Mouse (Mus musculus): ENCODE measurements at regions not wholly inside any gene's neighbourhood (a gene's known extent, or its start where the extent isn't known, plus 50 kb on each side); places are given as distances from the start of the nearest gene placed in this dataset.

DNA sequence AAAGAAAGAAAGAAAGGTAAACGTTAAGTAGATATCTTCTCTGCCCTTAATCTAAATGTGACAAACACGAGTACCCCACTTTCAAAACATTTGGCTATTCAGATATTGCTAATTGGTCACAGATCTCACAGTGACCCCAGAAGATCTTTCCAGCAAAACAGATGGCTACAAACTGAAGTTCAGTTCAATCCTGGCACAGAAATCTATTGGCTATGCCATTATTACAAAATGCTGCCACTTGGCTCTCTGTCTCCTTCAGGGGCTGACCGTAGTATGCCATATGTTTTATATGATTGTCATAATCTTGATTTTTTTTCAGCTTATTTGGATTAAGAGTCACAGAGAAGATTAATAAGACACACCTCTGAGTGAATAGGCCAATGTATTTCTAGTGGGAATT, 873.2 kb downstream of the Slc22a22 start:
- H3K4me1 ChIP-seq (ENCODE audit: control insufficient read depth in 2 of 2, insufficient read depth in 2 of 2, low read length in 2 of 2), result no peaks in the 10 kb centered on the region
- no peak overlapping the region for H3K27ac ChIP-seq (replicated peaks in 1 of 2; ENCODE audit: control insufficient read depth in 1 of 2, insufficient read depth in 1 of 2, low read depth in 2 of 2, low read length in 2 of 2)
- H3K9me3 ChIP-seq (ENCODE audit: control insufficient read depth, low read length), result no peaks in the 10 kb centered on the region
- no peaks in the 10 kb centered on the region for H3K27me3 ChIP-seq (ENCODE audit: control insufficient read depth, insufficient read depth, low read length)
- H3K36me3 ChIP-seq (ENCODE audit: control insufficient read depth, insufficient read depth, low read length), result no peaks in the 10 kb centered on the region
- H3K4me2 ChIP-seq (ENCODE audit: low read length), result no peak overlapping the region
- ATAC-seq (ENCODE audit: insufficient number of reproducible peaks, insufficient read depth, low FRiP score, low read depth), result no peak
- H3K4me3 ChIP-seq (ENCODE audit: control insufficient read depth in 1 of 2, insufficient read depth in 1 of 2, low read depth in 1 of 2, low read length in 2 of 2), result no peak overlapping the region
- WGBS, result 79% methylated on average over 3 of the region's 3 CpGs
- no peak overlapping the region for H3K9ac ChIP-seq (ENCODE audit: low read length)

DNA sequence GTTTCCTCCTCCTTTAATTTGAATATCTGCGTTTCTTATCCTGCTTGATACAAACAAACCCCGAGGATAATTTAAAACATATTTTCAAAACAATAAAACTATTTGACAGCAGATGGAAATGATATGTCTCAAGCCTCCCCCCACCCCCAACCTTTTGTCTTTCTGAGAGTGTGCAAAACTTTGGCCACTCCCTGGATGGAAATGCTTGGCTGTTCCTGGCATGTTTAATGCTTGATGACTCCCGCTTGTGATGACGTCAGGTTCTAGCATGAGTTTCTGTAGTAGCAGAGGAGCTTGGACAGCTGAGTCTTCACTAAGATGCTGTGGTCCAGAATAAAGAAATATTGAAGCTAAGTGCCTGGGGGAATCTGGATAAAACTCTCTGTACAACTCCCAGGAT, 884.8 kb downstream of the Slc22a22 start:
- Histone ChIP-seq H3K9ac (ENCODE audit: low read length) (no peak overlapping the region), H3K27me3 (ENCODE audit: control insufficient read depth, insufficient read depth, low read length) (no peaks in the 10 kb centered on the region), H3K4me2 (ENCODE audit: low read length) (no peak overlapping the region), H3K4me3 (ENCODE audit: control insufficient read depth in 1 of 2, insufficient read depth in 1 of 2, low read depth in 1 of 2, low read length in 2 of 2) (no peak overlapping the region), H3K27ac (replicated peaks in 1 of 2; ENCODE audit: control insufficient read depth in 1 of 2, insufficient read depth in 1 of 2, low read depth in 2 of 2, low read length in 2 of 2) (no peak overlapping the region), H3K36me3 (ENCODE audit: control insufficient read depth, insufficient read depth, low read length) (no peaks in the 10 kb centered on the region), H3K9me3 (ENCODE audit: control insufficient read depth, low read length) (no peaks in the 10 kb centered on the region), H3K4me1 (ENCODE audit: control insufficient read depth in 2 of 2, insufficient read depth in 2 of 2, low read length in 2 of 2) (no peaks in the 10 kb centered on the region)
- no peak for ATAC-seq (ENCODE audit: insufficient number of reproducible peaks, insufficient read depth, low FRiP score, low read depth)
- WGBS, result 85% methylated on average over 4 of the region's 4 CpGs

DNA sequence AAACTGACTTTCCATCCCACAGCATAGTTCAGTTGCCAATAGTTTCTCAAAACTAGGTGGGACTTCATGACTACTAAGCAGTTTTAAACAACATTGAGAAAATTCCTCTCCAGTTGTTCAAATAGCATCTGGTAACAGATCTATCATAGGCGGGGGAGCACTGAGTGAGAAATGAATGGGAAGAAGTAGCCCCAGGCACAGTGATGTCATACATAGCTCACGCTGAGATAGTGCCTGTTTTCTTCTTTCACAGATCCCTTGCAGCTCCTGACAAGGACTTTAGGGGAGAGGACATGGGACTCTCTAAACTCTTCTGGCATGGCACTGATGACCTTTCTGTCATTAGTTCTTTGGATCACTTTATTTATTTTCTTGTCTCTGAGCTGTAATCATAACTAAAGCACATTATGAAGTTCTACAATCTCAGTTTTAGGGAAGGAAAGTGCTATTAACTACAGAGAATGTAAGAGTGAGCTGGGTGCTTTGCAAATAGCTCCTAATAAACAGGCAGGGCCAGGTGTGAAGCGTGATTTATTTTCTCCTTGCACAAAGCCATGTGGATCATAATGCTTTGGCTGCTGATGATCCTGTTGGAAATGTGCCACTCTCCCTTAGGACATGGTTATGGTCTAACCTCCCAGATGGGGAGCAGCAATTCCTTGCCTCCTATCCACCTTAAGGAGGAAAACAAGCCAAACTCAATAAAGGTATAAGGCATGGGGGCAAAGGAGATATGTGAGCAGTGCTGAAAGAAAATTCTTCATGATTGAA, 896.5 kb downstream of the Slc22a22 start:
- Histone ChIP-seq H3K9ac (ENCODE audit: low read length) (no peak overlapping the region), H3K27ac (replicated peaks in 1 of 2; ENCODE audit: control insufficient read depth in 1 of 2, insufficient read depth in 1 of 2, low read depth in 2 of 2, low read length in 2 of 2) (no peak overlapping the region), H3K4me2 (ENCODE audit: low read length) (no peak overlapping the region), H3K36me3 (ENCODE audit: control insufficient read depth, insufficient read depth, low read length) (no peaks in the 10 kb centered on the region), H3K4me1 (ENCODE audit: control insufficient read depth in 2 of 2, insufficient read depth in 2 of 2, low read length in 2 of 2) (no peaks in the 10 kb centered on the region), H3K9me3 (ENCODE audit: control insufficient read depth, low read length) (no peaks in the 10 kb centered on the region), H3K27me3 (ENCODE audit: control insufficient read depth, insufficient read depth, low read length) (no peaks in the 10 kb centered on the region), H3K4me3 (ENCODE audit: control insufficient read depth in 1 of 2, insufficient read depth in 1 of 2, low read depth in 1 of 2, low read length in 2 of 2) (no peak overlapping the region)
- no peak for ATAC-seq (ENCODE audit: insufficient number of reproducible peaks, insufficient read depth, low FRiP score, low read depth)
- 37% methylated on average over 3 of the region's 3 CpGs for WGBS

DNA sequence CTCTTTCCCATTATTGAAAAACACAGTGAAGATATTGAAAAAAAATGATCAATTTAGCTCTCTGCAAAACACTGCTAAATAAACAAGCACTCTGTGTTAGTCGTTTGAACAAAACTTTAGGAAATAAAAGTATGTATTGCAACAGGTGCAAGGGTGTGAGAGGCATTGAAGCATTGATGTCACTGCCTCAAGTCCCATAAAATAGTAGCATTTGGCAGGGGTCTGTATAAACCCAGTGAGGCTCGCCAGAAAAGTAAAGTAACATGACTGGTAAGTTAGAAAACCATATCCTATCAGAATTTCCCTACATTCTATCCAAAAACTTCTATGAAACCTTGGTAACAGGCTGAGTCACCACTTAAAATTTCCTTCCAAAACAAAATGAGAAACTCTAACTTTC, 914.2 kb downstream of the Slc22a22 start:
- no peak for ATAC-seq (ENCODE audit: insufficient number of reproducible peaks, insufficient read depth, low FRiP score, low read depth)
- no peaks in the 10 kb centered on the region for H3K27me3 ChIP-seq (ENCODE audit: control insufficient read depth, insufficient read depth, low read length)
- no peaks in the 10 kb centered on the region for H3K9me3 ChIP-seq (ENCODE audit: control insufficient read depth, low read length)
- H3K9ac ChIP-seq (ENCODE audit: low read length), result no peak overlapping the region
- no peak overlapping the region for H3K4me2 ChIP-seq (ENCODE audit: low read length)
- no peak overlapping the region for H3K4me3 ChIP-seq (ENCODE audit: control insufficient read depth in 1 of 2, insufficient read depth in 1 of 2, low read depth in 1 of 2, low read length in 2 of 2)
- no peaks in the 10 kb centered on the region for H3K4me1 ChIP-seq (ENCODE audit: control insufficient read depth in 2 of 2, insufficient read depth in 2 of 2, low read length in 2 of 2)
- 51% methylated on average over 2 of the region's 2 CpGs for WGBS
- no peaks in the 10 kb centered on the region for H3K36me3 ChIP-seq (ENCODE audit: control insufficient read depth, insufficient read depth, low read length)
- H3K27ac ChIP-seq (replicated peaks in 1 of 2; ENCODE audit: control insufficient read depth in 1 of 2, insufficient read depth in 1 of 2, low read depth in 2 of 2, low read length in 2 of 2), result no peak overlapping the region

DNA sequence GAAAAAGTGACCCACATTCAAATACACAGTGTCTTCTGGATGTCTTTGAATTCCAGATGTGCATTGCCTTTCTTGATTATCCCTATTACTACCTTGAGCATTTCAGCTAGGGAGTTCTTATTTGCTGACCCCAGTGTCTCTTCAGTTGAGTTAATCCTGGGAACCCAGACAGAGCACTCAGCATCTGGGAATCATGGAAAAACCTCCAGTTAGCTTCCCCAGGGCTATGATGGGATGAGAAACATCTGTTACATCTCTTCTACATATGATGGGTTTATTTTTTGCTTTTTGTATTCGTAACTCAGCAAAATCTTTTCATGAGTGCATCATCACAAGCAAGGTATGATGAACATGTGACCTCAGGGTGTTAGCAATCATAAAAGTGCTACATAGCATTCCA, 914.6 kb downstream of the Slc22a22 start:
- H3K27me3 ChIP-seq (ENCODE audit: control insufficient read depth, insufficient read depth, low read length), result no peaks in the 10 kb centered on the region
- no peak overlapping the region for H3K9ac ChIP-seq (ENCODE audit: low read length)
- no peaks in the 10 kb centered on the region for H3K9me3 ChIP-seq (ENCODE audit: control insufficient read depth, low read length)
- H3K27ac ChIP-seq (replicated peaks in 1 of 2; ENCODE audit: control insufficient read depth in 1 of 2, insufficient read depth in 1 of 2, low read depth in 2 of 2, low read length in 2 of 2), result no peak overlapping the region
- no peak overlapping the region for H3K4me2 ChIP-seq (ENCODE audit: low read length)
- H3K36me3 ChIP-seq (ENCODE audit: control insufficient read depth, insufficient read depth, low read length), result no peaks in the 10 kb centered on the region
- no peak for ATAC-seq (ENCODE audit: insufficient number of reproducible peaks, insufficient read depth, low FRiP score, low read depth)
- WGBS, result 67% methylated on average over 1 of the region's 1 CpGs
- no peak overlapping the region for H3K4me3 ChIP-seq (ENCODE audit: control insufficient read depth in 1 of 2, insufficient read depth in 1 of 2, low read depth in 1 of 2, low read length in 2 of 2)
- no peaks in the 10 kb centered on the region for H3K4me1 ChIP-seq (ENCODE audit: control insufficient read depth in 2 of 2, insufficient read depth in 2 of 2, low read length in 2 of 2)

GRCm38 (mm10) chr15:56562143-56562542, 915.3 kb downstream of the Slc22a22 start:
- H3K4me3 ChIP-seq (ENCODE audit: control insufficient read depth in 1 of 2, insufficient read depth in 1 of 2, low read depth in 1 of 2, low read length in 2 of 2), result no peak overlapping the region
- no peaks in the 10 kb centered on the region for H3K4me1 ChIP-seq (ENCODE audit: control insufficient read depth in 2 of 2, insufficient read depth in 2 of 2, low read length in 2 of 2)
- no peak overlapping the region for H3K4me2 ChIP-seq (ENCODE audit: low read length)
- no peaks in the 10 kb centered on the region for H3K36me3 ChIP-seq (ENCODE audit: control insufficient read depth, insufficient read depth, low read length)
- H3K27ac ChIP-seq (replicated peaks in 1 of 2; ENCODE audit: control insufficient read depth in 1 of 2, insufficient read depth in 1 of 2, low read depth in 2 of 2, low read length in 2 of 2), result no peak overlapping the region
- ATAC-seq (ENCODE audit: insufficient number of reproducible peaks, insufficient read depth, low FRiP score, low read depth), result no peak
- WGBS, result 69% methylated on average over 2 of the region's 2 CpGs
- no peak overlapping the region for H3K9ac ChIP-seq (ENCODE audit: low read length)
- no peaks in the 10 kb centered on the region for H3K9me3 ChIP-seq (ENCODE audit: control insufficient read depth, low read length)
- no peaks in the 10 kb centered on the region for H3K27me3 ChIP-seq (ENCODE audit: control insufficient read depth, insufficient read depth, low read length)

GRCm38 (mm10) chr15:56554386-56554785, 923.0 kb downstream of the Slc22a22 start:
- Histone ChIP-seq H3K9me3 (ENCODE audit: control insufficient read depth, low read length) (no peaks in the 10 kb centered on the region), H3K4me3 (ENCODE audit: control insufficient read depth in 1 of 2, insufficient read depth in 1 of 2, low read depth in 1 of 2, low read length in 2 of 2) (no peak overlapping the region), H3K9ac (ENCODE audit: low read length) (no peak overlapping the region), H3K27ac (replicated peaks in 1 of 2; ENCODE audit: control insufficient read depth in 1 of 2, insufficient read depth in 1 of 2, low read depth in 2 of 2, low read length in 2 of 2) (no peak overlapping the region), H3K4me2 (ENCODE audit: low read length) (no peak overlapping the region), H3K27me3 (ENCODE audit: control insufficient read depth, insufficient read depth, low read length) (no peaks in the 10 kb centered on the region), H3K36me3 (ENCODE audit: control insufficient read depth, insufficient read depth, low read length) (no peaks in the 10 kb centered on the region), H3K4me1 (ENCODE audit: control insufficient read depth in 2 of 2, insufficient read depth in 2 of 2, low read length in 2 of 2) (no peaks in the 10 kb centered on the region)
- no peak for ATAC-seq (ENCODE audit: insufficient number of reproducible peaks, insufficient read depth, low FRiP score, low read depth)
- 71% methylated on average over 3 of the region's 3 CpGs for WGBS

DNA sequence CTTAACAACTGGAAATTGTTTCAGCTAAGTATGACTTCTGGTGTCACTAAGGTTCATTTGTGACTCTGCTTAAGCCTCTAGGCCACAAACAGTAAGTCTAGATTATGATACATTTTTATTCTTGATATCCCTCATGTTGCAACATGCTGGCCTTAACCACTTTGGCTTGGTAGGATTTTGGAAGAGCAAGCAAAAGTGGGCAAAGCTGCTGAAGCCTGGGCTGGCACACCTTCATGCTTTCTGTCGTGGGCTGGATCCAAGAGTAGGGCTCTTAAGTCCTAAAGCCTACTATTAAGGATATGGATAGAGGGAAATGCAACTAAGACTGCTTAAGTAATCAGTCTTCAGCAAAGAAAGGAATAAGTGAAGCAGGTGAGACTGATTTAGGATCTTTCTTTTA, 923.6 kb downstream of the Slc22a22 start:
- Histone ChIP-seq H3K4me3 (ENCODE audit: control insufficient read depth in 1 of 2, insufficient read depth in 1 of 2, low read depth in 1 of 2, low read length in 2 of 2) (no peak overlapping the region), H3K9ac (ENCODE audit: low read length) (no peak overlapping the region), H3K36me3 (ENCODE audit: control insufficient read depth, insufficient read depth, low read length) (no peaks in the 10 kb centered on the region), H3K9me3 (ENCODE audit: control insufficient read depth, low read length) (no peaks in the 10 kb centered on the region), H3K4me1 (ENCODE audit: control insufficient read depth in 2 of 2, insufficient read depth in 2 of 2, low read length in 2 of 2) (no peaks in the 10 kb centered on the region), H3K4me2 (ENCODE audit: low read length) (no peak overlapping the region), H3K27ac (replicated peaks in 1 of 2; ENCODE audit: control insufficient read depth in 1 of 2, insufficient read depth in 1 of 2, low read depth in 2 of 2, low read length in 2 of 2) (no peak overlapping the region), H3K27me3 (ENCODE audit: control insufficient read depth, insufficient read depth, low read length) (no peaks in the 10 kb centered on the region)
- no peak for ATAC-seq (ENCODE audit: insufficient number of reproducible peaks, insufficient read depth, low FRiP score, low read depth)
- 64% methylated on average over 1 of the region's 1 CpGs for WGBS
